Mouse (Mus musculus) liver, postnatal 0 days (tissue): ENCODE results near the gene Gtpbp8.
A peak's percentile ranks its signal among the peaks of the same experiment; 100 is the strongest.

Experiments used
- CTCF ChIP-seq: sonication (generic); IDR thresholded peaks from 2 replicates; pipeline ENCODE4 v1.5.1; 2016; ENCODE audit warnings: antibody characterized with exemption, low read depth
- EP300 ChIP-seq: IDR thresholded peaks from 2 replicates; pipeline ENCODE4 v1.6.1; 2016; ENCODE audit warnings: antibody characterized with exemption, low read depth, mild to moderate bottlenecking

DNA sequence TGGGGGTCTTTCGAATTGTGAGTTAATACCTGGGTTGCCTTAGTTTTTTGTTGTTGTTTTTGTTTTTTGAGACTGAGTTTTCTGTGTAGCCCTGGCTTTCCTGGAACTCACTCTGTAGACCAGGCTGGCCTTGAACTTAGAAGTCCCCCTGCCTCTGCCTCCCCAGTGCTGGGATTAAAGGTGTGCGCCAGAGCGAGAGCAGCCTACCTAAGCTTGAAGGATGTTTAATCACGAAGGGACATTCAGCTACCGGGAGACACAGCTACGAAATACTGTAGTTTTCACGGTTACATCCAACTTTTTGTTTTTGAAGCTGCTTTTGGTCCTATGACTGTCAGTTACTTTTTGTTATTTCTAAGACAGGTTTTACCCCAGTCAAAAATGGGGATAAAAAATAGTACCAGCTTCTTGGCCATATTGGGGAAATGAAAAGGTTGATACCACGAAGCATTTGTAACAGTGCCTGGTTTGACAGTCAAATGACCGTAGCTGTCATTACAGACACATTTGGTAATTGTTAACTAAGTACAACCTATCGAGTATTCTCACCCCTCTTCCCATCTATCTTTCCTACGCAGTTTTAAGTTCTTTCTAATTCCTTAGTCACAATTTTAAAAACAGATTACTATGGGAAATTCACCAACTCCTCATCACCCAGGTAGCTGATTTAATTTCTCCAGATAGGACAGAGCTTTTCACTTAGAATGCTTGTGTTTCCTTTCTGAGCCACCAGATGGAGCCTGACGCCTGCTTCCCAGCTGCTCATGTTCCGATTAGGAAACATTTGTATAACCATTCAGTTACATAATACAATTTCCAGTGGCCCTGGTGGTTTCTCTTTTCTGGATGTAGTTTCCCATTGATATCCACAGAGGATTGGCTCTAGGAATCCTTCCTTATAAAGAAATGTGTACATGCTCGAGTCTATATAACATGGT lies 20.6 kb downstream of the Gtpbp8 start:
- TF ChIP-seq CTCF (peak; percentile 93), EP300 (peak; percentile 59; the same call in 1 of the 2 replicates)
